Mouse (Mus musculus) CH12.LX (cell line): ENCODE data around the gene Kctd17. TPM values are rescaled to one million over a fixed set of nuclear protein-coding genes. Genes with fewer than 3 reads are reported as not detected.

ENCODE experiments used
- DNase-seq: peaks from one replicate; pipeline ENCODE4 v3.0.0-alpha.2; 2013; ENCODE audit errors: extremely low read depth
- H3K27ac ChIP-seq: 2 replicates; pipeline ENCODE4 v1.5.1; 2012; ENCODE audit warnings: low read depth, mild to moderate bottlenecking, control low read depth, moderate library complexity; ENCODE audit not compliant: insufficient read depth
- H3K27me3 ChIP-seq: replicated peaks from 2 replicates; pipeline ENCODE3; 2012; ENCODE audit warnings: inconsistent platforms
- H3K36me3 ChIP-seq, 2 experiments: replicated peaks in 1 of 2; 2 replicates each; pipeline versions ENCODE3 to v1.6.1; 2012; ENCODE audit warnings: inconsistent platforms in 1 of 2, low read length in 1 of 2, mild to moderate bottlenecking in 1 of 2, mixed read lengths in 1 of 2, moderate library complexity in 1 of 2; ENCODE audit not compliant: control insufficient read depth in 1 of 2, insufficient read depth in 1 of 2
- H3K4me1 ChIP-seq, 2 experiments: 2 replicates each; pipeline ENCODE4 v1.6.1; 2012; ENCODE audit warnings: inconsistent platforms in 1 of 2, moderate library complexity in 1 of 2; ENCODE audit not compliant: insufficient read depth in 2 of 2, control insufficient read depth in 1 of 2
- H3K4me2 ChIP-seq: 2 replicates; pipeline ENCODE4 v1.6.1; 2012; ENCODE audit warnings: low read depth, mild to moderate bottlenecking, control low read depth; ENCODE audit not compliant: poor library complexity, insufficient read depth, severe bottlenecking
- H3K4me3 ChIP-seq, 3 experiments: fragments of 150-350 bp in 1 of 3; sonication (generic) in 1 of 3; replicated peaks in 1 of 3; 2 replicates each; pipeline versions ENCODE3 to v1.5.1; 2011 to 2012; ENCODE audit warnings: low read depth in 2 of 3, low read length in 2 of 3, mild to moderate bottlenecking in 2 of 3, moderate library complexity in 2 of 3, control low read depth in 1 of 3, improper control_type of control experiment in 1 of 3, inconsistent platforms in 1 of 3, mixed read lengths in 1 of 3; ENCODE audit not compliant: poor library complexity in 1 of 3
- H3K79me2 ChIP-seq: replicated peaks from 2 replicates; pipeline ENCODE4 v1.6.1; 2012; ENCODE audit warnings: mild to moderate bottlenecking, moderate library complexity; ENCODE audit not compliant: control insufficient read depth, poor library complexity, insufficient read depth, severe bottlenecking; ENCODE audit errors: extremely low read depth
- H3K9ac ChIP-seq: 2 replicates; pipeline ENCODE4 v1.6.1; 2012; ENCODE audit warnings: low read depth, mild to moderate bottlenecking, control low read depth, moderate library complexity; ENCODE audit not compliant: insufficient read depth
- H3K9me3 ChIP-seq: replicated peaks from 2 replicates; pipeline ENCODE3; 2012; ENCODE audit warnings: low read length, inconsistent platforms, mixed read lengths
- CHD1 ChIP-seq: IDR thresholded peaks from 2 replicates; pipeline ENCODE4 v1.6.1; 2012; ENCODE audit warnings: low read depth, low read length, improper control_type of control experiment, inconsistent platforms
- CHD2 ChIP-seq: IDR thresholded peaks from 2 replicates; pipeline ENCODE4 v1.6.1; 2011; ENCODE audit warnings: low read length, improper control_type of control experiment
- ELF1 ChIP-seq: IDR thresholded peaks from 2 replicates; pipeline ENCODE4 v1.6.1; 2014; ENCODE audit warnings: low read depth, mild to moderate bottlenecking, inconsistent platforms, low read length, improper control_type of control experiment
- IRF4 ChIP-seq: IDR thresholded peaks from 2 replicates; pipeline ENCODE4 v1.6.1; 2014; ENCODE audit warnings: low read depth, mild to moderate bottlenecking, inconsistent platforms, low read length, improper control_type of control experiment
- JUN ChIP-seq: IDR thresholded peaks from 2 replicates; pipeline ENCODE4 v1.6.1; 2011; ENCODE audit warnings: low read depth, mild to moderate bottlenecking, low read length, improper control_type of control experiment, moderate library complexity; ENCODE audit not compliant: insufficient read depth
- KAT2A ChIP-seq: IDR thresholded peaks from 2 replicates; pipeline ENCODE4 v1.6.1; 2012; ENCODE audit warnings: low read length, improper control_type of control experiment, inconsistent platforms; ENCODE audit not compliant: insufficient replicate concordance
- MAFK ChIP-seq: IDR thresholded peaks from 2 replicates; pipeline ENCODE4 v1.6.1; 2011; ENCODE audit warnings: low read length, improper control_type of control experiment; ENCODE audit not compliant: insufficient replicate concordance
- MAZ ChIP-seq: IDR thresholded peaks from 2 replicates; pipeline ENCODE4 v1.6.1; 2012; ENCODE audit warnings: low read depth, mild to moderate bottlenecking, inconsistent platforms, low read length, improper control_type of control experiment, moderate library complexity
- MEF2A ChIP-seq: IDR thresholded peaks from 2 replicates; pipeline ENCODE4 v1.6.1; 2014; ENCODE audit warnings: low read depth, mild to moderate bottlenecking, inconsistent platforms, low read length, improper control_type of control experiment, borderline replicate concordance
- MXI1 ChIP-seq: IDR thresholded peaks from 2 replicates; pipeline ENCODE4 v1.6.1; 2011; ENCODE audit warnings: mild to moderate bottlenecking, low read depth, low read length, improper control_type of control experiment
- MYC ChIP-seq: IDR thresholded peaks from 2 replicates; pipeline ENCODE4 v1.6.1; 2011; ENCODE audit warnings: low read depth, mild to moderate bottlenecking, improper control_type of control experiment, low read length
- NELFE ChIP-seq: IDR thresholded peaks from 2 replicates; pipeline ENCODE4 v1.6.1; 2011; ENCODE audit warnings: low read depth, low read length, improper control_type of control experiment
- POLR2A ChIP-seq: IDR thresholded peaks from 2 replicates; pipeline ENCODE4 v1.6.1; 2011; ENCODE audit warnings: low read depth, mild to moderate bottlenecking, improper control_type of control experiment, low read length
- POLR2AphosphoS2 ChIP-seq: IDR thresholded peaks from 2 replicates; pipeline ENCODE4 v1.6.1; 2011; ENCODE audit warnings: low read depth, low read length, improper control_type of control experiment
- RAD21 ChIP-seq: IDR thresholded peaks from 2 replicates; pipeline ENCODE4 v1.6.1; 2011; ENCODE audit warnings: low read depth, mild to moderate bottlenecking, low read length, improper control_type of control experiment, moderate library complexity
- SMC3 ChIP-seq: IDR thresholded peaks from 2 replicates; pipeline ENCODE4 v1.6.1; 2011; ENCODE audit warnings: low read depth, low read length, improper control_type of control experiment
- TBP ChIP-seq: conservative IDR thresholded peaks from 2 replicates; pipeline ENCODE4 v1.6.1; 2011; ENCODE audit warnings: low read depth, low read length, improper control_type of control experiment
- UBTF ChIP-seq: IDR thresholded peaks from 2 replicates; pipeline ENCODE4 v1.6.1; 2012; ENCODE audit warnings: low read depth, mild to moderate bottlenecking, inconsistent platforms, low read length, improper control_type of control experiment, moderate library complexity
- USF1 ChIP-seq: IDR thresholded peaks from 2 replicates; pipeline ENCODE4 v1.6.1; 2014; ENCODE audit warnings: low read depth, mild to moderate bottlenecking, inconsistent platforms, low read length, improper control_type of control experiment
- ZC3H11A ChIP-seq: IDR thresholded peaks from 2 replicates; pipeline ENCODE4 v1.6.1; 2012; ENCODE audit warnings: low read depth, mild to moderate bottlenecking, inconsistent platforms, low read length, improper control_type of control experiment
- ZKSCAN1 ChIP-seq: IDR thresholded peaks from 2 replicates; pipeline ENCODE4 v1.6.1; 2012; ENCODE audit warnings: low read depth, inconsistent platforms, low read length, improper control_type of control experiment, borderline replicate concordance
- ZMIZ1 ChIP-seq: IDR thresholded peaks from 2 replicates; pipeline ENCODE4 v1.6.1; 2012; ENCODE audit warnings: low read depth, mild to moderate bottlenecking, inconsistent platforms, low read length, improper control_type of control experiment
- dilution Hi-C: fragments of 300-500 bp; cut with MboI; formaldehyde crosslinking; loops from 2 replicates; pipeline ENCODE4 v1.14.3; 2020; ENCODE audit warnings: low sequenced_read_pairs; ENCODE audit not compliant: extremely low pct_unique_long_range_greater_than_20kb, extremely low pct_ligation_motif_present
- in situ Hi-C: fragments of 300-500 bp; cut with MboI; formaldehyde crosslinking; loops from 3 replicates; pipeline ENCODE4 v1.14.3; 2019; ENCODE audit warnings: low sequenced_read_pairs, low pct_ligation_motif_present, low pct_unique_long_range_greater_than_20kb, mixed read lengths
- polyA plus RNA-seq: library from polyadenylated mRNA; unstranded; fragments of >175 nt; gene quantifications from 2 replicates; pipeline ENCODE4 v1.2.1, GENCODE M21; 2012; ENCODE audit warnings: low read depth; ENCODE audit not compliant: insufficient read length
- total RNA-seq, 2 experiments: library from RNA; depleted of rRNA; stranded (reverse); fragments of 300-350 nt in 1 of 2; fragments of >200 nt in 1 of 2; gene quantifications; 2 replicates each; pipeline ENCODE4 v1.2.3; 2012 to 2014

Kctd17 gene
- total and polyA plus RNA-seq, 3 experiments = not detected

DNA sequence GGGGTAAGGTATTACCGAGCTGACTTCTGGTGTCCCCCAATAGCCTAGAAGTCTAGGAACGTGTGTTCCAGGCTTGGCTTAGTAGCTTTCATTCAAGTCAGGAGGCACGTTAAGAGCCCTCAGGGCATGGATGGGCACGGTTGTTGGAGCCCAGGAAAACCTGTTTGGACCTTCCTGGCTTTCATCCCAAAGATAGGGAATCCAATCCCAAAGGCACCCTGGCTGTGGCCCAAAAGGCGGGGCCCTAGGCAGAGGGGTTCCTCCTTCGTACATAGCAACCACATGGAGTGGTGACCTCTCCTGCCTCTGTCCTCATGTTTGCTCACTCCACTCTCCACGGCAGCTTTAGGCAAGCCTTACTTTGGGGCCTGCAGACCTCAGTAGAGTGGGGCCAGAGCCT, 25.9 kb upstream of the Kctd17 start:
- DNase-seq = no peak
- Histone ChIP-seq H3K27ac (no peak overlapping the region), H3K4me1 (peaks cover 3 to 13% of the 10 kb centered on the region in 2 experiments), H3K4me3 (no peak overlapping the region), H3K9me3 (no peaks in the 10 kb centered on the region), H3K27me3 (peaks cover 44% of the 10 kb centered on the region), H3K79me2 (no peaks in the 10 kb centered on the region), H3K4me2 (no peak overlapping the region), H3K9ac (no peak overlapping the region), H3K36me3 (no peaks in the 10 kb centered on the region)
- TF ChIP-seq MAFK (no peak), IRF4 (no peak), ZMIZ1 (no peak), UBTF (no peak), ELF1 (no peak), POLR2AphosphoS2 (no peak), CHD1 (no peak), MXI1 (no peak), RAD21 (no peak), SMC3 (no peak), JUN (no peak), ZC3H11A (no peak), ZKSCAN1 (no peak), KAT2A (no peak), MAZ (no peak), MYC (no peak), NELFE (no peak), USF1 (no peak)
- dilution Hi-C loops (no loop called here), in situ Hi-C loops (no loop called here)

DNA sequence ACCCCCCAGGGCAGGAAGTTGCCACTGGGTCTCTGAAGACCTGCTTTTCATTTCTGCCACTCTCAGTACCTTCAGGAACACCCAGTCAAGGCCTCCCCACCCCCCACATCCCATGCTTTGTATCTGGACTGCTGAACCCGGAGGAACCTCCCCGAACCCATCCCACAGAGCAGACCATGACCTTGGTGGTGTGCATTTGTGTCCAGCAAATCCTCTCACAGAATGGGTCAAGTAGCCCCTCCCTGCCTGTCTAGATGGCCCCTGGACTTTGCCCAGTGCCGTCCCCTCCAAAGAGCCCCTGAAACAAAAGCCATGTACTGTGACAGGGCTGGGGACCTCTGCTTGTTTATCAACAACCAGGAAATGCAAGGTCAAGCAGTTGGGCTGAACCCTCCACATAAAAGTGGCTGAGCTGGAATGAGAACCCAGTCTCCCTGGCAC, 25.0 kb upstream of the Kctd17 start:
- no peak overlapping the region for H3K9ac ChIP-seq
- no peak overlapping the region for H3K27ac ChIP-seq
- dilution Hi-C loops (no loop called here), in situ Hi-C loops (no loop called here)
- H3K36me3 ChIP-seq = no peaks in the 10 kb centered on the region
- no peak for DNase-seq
- H3K27me3 ChIP-seq = peaks cover 37% of the 10 kb centered on the region
- H3K4me3 ChIP-seq = no peak overlapping the region
- peaks cover 3 to 17% of the 10 kb centered on the region in 2 experiments for H3K4me1 ChIP-seq
- no peak for TF ChIP-seq POLR2A
- TF ChIP-seq MEF2A = no peak
- TF ChIP-seq CHD2 = no peak
- no peak for TF ChIP-seq TBP
- no peaks in the 10 kb centered on the region for H3K9me3 ChIP-seq
- no peaks in the 10 kb centered on the region for H3K79me2 ChIP-seq
- no peak overlapping the region for H3K4me2 ChIP-seq
